Mouse (Mus musculus) testis, postnatal 10 days (tissue): ENCODE results near the gene Ipo7.
"Not testable (repeated sequence)": the region's sequence is repeated elsewhere in the genome, so short reads cannot be mapped to it uniquely, and the experiment has no call there.

Experiments
- DNase-seq: peaks from one replicate; pipeline ENCODE4 v3.0.0; 2021; ENCODE audit warnings: low spot score

Ipo7 gene

DNA sequence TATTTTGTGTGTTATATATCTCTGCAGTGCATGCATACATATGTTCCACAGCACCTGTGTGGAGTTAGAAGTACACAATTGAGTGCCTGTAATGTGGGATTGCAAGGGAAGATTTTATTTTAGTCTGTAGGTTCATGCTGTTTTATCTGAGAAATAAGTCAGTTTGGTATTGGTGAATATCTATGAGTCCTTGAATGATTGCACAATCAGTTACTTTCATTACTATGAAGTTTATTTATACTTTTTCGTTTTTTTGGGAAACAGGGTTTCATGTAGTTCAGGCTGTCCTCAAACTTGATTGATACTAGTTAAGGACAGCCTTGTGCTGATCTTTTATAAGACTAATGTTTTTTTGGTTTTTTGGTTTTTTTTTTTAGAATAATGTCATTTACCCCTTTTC is 5.5 kb downstream of the Ipo7 start:
- DNase-seq: no peak

DNA sequence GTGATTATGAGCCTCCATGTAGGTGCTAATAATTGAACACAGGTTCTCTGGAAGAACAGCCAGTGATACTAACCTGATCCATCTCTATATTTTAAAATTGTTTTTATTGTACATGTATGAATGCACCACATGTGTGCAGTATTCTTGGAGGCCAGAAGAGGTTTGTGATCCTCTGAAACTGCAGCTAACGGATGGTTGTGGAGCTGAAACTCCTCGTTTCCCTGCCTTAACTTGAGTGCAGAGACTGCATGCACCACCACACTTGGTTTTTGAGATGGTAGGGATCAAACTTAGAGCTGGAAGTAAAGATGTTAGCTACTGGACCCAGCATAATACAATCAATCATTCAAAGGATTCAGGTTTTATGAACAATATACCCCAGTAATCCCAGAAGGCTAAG is 8.5 kb downstream of the Ipo7 start:
- no peak for DNase-seq

DNA sequence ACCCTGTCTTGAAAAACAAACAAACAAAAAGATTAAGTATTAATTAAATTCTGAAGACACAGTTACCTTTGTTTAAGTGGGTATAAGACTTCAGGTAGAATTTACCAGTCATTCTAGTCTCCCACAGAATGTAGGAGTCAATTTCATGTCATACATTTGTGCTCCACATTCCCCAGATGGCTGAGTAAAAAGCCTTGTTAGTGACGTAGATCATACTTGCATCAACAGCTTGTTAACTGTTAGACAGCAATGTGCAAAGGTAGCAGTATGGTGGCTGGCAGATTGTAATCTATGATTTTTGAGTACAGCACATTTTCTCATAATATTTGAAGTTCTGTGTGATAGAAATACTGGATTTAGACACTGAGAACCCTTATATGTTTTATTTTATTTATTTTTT is 10.8 kb downstream of the Ipo7 start:
- DNase-seq: no peak

DNA sequence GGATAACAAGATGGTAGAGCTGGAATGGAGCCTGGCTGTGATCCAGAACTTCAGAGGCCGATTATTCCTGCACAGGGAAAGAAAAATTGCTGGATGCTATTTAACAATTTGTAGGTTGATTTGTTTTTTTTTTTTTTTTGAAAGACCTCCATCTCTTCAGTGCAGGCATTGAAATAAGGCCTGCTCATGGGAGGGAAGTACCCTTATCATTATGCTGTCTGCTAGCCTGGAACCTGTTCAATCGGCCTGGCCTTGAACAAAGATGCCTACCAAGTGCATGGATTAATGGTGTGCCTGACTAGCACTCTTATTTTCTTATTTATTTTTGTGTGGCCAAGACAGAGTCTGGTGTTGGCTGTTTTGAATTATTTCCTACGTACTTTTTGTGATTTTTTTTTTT is 12.3 kb downstream of the Ipo7 start:
- DNase-seq: no peak

DNA sequence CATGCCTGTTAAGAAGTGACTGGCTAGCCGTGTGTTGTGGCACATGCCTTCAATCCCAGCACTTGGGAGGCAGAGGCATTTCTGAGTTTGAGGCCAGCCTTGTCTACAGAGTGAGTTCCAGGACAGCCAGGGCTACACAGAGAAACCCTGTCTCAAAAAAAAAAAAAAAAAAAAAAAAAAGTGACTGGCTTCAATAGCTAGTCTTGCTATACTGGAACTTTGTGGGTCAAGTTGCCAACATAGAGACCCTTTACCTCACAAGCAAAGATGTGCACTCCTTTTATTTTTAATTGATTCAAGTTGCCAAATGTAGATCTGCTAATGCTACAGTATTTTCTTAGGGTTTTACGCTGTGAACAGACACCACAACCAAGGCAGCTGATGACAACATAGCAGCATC is 39.6 kb downstream of the Ipo7 start:
- DNase-seq: not testable (repeated sequence)

DNA sequence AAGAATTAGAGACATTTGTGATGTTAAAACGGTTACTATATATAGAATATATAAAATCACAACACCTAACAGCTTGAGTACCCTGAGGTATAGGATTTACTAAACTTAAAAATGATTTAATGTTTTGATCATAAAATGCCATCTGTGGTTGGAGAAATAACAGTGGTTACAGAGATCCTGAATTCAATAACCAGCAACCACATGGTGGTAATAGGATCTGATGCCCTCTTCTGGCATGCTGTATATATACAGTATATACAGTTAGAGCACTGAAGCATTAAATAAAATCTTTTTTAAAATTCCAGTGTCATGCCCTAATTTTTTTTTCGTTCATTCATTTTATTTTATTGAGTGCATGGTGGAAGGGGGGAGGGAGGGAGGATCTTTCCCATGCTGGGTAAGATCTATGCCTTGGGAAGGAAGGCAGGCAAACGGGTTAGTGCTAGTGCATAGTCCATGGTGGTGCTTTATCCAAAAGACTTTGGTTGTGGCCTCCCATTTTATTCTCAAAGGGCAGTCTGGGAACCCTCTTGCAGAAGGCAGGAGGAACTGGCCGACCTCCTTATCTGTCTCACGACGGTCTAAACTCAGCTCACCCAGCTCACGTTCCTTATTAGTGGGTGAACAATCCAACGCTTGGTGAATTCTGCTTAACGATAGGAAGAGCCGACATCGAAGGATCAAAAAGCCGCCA is 41.2 kb downstream of the Ipo7 start:
- DNase-seq: peak; percentile 57

DNA sequence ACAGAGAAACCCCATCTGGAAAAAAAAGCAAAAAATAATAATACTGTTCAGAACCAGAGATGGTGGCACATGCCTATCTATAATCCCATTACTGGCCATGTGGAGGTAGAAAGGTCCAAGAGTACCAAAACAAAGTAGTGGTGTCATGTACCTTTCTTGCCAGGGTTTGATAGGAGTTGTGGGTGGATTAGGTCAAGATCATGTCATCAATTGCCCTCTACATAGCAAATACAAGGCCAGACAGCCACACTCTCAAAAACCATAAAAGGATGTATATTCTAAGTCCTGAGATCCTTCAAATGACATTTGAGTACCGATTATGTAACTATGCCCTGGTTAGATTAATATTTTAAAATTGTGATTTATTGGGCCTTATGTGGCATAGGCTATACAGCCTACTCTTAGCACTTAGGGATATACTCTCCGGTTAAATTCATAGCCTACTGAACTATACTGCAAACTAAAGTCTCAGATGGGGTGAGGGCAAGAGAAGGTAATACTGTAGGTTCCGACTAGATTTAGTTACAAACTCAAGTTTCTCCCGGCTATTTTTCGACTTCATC is 42.1 kb downstream of the Ipo7 start:
- no peak for DNase-seq

DNA sequence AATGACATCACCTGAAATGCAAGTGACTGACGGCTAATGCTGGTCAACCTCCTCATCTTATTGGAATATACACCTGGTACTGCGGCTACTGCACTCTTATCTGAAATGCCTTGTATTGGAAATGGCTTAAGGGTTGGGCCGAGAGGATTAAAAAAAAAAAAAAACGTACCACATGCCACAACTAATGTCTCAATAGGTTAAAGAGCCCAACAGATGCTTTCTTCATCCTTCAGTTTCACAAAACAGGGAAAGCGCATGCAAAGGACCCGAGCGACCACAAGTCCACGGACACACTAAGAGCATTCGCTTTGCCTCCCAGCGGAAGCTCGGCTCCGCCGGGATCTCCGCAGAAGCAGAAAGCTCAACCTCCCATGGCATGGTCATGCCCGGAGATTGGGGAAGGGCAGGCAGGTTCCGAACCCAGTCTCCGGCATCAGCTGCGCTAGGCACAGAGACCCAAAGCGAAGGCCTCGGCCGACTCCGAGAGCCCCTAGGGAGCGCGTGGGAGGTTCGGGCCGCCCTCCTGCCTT is 42.7 kb downstream of the Ipo7 start:
- DNase-seq: no peak

DNA sequence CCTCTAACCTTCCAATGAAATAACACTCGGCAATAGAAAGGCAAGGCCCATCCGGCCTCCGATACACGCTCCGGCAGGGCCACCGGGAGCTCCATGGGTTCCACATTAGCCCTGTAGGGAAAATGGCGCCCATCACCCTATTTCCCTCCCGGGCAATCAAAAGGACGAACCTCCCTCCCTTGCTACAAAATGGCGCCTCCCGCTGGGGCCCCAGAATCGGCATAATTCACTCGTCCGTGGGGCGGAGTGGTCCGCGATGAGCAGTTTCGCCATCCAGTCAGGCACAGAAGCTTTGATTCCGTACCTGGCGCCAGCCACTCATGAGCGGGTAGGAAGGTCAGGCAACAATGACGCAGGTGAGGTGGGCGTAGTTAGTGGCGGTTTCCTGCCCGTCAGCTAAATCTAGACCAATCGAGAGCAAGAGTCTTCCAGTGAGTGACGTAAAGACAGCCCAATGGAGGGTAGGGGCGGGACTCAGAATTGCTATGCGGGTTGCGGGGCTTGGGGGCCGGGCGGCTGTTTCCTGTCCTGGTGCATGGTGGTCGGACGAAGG is 43.2 kb downstream of the Ipo7 start, which contains the start of gene Zfp143:
TSS of gene Zfp143 (plus strand) at position 19 of the 553 bp plus-strand sequence.
- DNase-seq: peak; percentile 100

DNA sequence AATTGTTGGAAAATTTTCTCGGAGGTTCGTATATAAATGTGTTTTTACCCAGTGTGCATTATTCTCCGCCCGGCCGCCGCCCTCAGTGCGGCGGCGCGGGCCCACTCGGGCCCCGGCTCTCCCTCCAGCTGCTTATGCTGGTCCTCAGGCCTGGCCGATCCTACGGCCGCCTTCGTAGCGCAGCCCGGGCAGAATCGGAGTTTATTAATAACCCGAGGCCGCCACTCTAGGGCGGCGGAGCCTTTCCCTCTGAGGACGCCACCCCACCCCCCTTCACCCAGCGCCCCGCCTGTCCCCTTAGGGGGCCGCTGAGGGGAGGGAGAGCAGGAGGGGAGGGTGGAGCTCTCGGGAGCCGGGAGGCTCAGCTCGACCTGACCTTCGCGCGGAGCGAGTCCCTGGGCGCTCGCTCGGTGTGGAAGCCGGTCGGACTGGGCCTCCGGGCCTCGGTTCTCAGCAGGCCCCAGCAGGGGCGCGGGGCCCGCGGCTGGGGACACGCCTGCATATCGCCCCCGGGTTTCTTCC is 43.7 kb downstream of the Ipo7 start:
- peak; percentile 92 for DNase-seq

DNA sequence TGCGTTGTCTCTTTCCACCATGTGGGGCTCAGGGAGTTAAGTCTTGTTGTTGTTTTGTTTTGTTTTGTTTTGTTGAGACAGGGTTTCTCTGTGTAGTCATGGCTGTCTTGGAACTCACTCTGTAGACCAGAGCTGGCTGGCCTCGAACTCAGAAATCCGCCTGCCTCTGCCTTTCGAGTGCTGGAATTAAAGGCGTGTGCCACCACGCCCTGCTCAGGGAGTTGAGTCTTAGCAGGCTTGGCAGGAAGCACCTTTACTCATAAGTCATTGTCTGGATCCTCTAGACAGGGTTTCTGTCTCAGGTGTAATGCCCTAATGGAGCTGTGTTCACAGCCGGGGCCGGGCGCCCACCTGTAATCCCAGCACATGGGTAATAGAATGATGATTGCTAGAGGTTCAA is 45.7 kb downstream of the Ipo7 start:
- no peak for DNase-seq

DNA sequence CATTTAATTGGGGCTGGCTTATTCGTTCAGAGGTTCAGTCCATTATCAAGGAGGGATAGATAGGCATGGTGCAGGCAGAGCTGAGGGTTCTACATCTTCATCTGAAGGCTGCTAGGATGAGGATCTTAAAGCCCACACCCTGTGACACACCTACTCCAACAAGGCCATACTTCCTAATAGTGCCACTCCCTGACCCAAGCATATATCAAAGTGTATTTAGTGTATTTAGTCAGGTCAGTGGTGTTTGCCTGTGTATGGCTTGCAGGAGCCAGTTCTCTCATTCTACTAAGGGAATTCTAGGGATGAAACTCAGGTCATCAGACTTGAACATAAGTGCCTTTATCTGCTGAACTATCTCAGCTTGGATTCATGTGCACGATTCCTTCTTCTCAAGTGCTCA is 51.0 kb downstream of the Ipo7 start:
- DNase-seq: no peak

DNA sequence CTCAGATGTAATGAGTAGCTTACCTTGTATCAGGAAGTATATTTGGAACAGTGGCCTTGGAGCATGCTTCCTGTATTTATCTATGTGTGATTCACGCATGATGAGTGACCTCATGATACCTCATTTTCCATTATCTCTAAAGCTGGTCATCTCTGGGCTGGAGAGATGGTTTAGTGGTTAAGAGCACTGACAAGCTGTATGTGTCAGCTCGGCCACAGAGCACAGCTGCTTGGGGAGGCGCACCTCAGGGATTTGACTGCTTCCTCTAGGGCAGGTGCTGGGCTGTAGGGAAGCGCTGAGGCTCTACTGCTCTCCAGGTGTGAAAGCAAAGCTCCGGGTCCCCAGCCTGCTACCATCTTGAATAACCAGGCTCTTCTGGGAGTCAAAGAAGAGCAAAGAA is 60.1 kb downstream of the Ipo7 start:
- no peak for DNase-seq

DNA sequence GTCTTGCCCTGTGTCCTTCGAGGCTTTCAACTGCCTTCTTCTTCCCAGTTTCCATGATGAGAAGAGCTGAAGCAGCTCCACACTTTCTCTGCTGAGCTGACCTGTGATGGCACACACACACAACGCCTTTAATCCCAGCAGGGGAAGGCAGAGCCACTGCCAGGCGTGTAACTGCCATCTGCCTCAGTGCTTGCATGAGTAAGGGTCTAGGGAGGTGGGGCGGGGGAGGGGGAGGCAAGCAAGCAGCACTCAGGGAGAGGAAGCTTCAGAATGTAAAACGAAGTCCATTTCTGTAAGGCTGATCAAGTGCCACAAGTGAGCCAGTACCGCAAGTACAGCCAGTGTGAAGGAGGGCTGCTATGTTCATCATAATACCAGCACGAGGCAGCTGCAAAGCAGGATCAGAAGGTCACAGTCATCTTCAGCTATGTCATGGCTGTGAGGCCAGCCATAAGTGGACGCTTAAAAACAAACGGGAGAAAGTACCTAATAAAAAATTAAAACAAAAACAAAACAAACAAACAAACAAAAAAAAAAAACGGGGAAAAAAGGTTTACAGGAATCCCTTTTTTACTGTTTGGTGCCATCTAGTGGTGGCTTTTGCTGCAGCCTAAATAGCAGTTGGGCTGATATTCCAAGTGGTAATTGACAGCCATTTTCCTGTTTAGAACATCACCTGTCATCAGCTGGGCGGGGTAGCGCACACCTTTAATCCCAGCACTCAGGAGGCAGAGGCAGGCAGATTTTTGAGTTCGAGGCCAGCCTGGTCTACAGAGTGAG is 65.5 kb downstream of the Ipo7 start:
- DNase-seq: peak; percentile 74

DNA sequence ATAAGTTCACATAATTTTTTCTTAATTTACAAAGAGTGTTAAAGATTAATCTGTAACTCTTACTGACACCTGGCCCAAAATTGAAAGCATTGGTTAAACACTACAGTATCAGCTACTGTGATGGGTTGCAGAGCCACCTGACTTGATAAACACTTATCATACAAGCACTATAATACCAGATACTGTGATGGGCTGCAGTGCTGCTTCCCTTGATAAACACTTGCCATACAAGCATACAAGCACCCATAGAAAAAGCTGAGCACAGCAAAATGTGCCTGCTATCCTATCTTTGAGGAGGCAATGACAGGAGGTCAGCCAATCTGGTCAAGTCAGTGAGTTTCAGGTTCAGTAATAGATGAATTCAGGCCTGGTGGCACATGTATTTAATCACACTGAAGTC is 67.1 kb downstream of the Ipo7 start:
- no peak for DNase-seq

DNA sequence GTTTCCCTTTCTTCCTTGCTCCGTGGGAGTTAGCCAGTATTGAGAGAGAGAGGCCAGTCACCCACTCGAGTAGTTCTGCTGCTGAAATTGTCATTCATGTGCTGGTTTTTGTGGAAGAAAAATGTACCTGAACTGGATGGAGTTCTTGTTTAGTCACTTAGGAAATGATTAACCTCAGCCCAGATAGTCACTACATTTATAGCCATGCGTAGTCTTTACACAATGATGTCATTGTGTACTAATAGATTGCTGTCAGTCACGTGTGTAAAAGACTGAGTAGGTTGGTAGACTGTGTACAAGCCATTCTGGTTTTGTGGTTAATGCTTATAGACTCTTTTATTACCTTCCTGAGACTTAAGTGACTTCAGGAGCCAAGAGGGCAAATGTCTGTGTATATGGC is 69.8 kb downstream of the Ipo7 start:
- no peak for DNase-seq

DNA sequence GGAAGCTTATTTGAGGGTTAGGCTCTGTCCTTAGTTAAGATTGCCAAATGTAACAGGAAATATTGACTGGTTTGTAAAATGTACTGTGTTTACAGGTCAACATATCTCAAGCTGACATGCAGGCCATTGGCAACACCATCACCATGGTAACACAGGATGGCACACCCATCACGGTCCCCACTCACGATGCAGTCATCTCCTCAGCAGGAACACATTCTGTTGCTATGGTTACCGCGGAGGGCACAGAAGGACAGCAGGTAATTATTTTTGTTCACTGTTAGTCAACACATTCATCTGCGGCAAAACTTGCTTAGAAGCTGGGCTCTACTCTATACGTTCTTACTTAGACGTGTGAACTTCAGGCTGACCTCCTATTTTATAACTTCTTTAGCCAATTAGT is 73.6 kb downstream of the Ipo7 start:
- DNase-seq: no peak

DNA sequence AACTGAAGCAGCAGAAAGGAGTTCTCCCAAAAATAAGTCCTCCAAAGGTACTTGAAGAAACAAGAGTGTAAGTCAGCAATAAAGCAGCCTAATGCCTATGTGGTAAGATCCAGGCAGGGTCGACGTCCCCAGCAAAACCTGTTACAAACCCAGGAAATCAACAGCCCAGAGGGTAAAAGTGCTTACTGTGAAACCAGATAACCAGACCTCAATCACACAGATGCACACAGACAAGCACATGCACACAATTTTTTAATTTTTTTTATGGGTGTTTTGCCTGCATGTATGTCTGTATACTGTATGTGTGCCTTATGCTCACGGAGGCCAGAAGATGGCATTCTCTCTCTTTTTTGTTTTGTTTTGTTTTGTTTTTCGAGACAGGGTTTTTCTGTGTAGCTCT is 78.3 kb downstream of the Ipo7 start:
- DNase-seq: no peak

DNA sequence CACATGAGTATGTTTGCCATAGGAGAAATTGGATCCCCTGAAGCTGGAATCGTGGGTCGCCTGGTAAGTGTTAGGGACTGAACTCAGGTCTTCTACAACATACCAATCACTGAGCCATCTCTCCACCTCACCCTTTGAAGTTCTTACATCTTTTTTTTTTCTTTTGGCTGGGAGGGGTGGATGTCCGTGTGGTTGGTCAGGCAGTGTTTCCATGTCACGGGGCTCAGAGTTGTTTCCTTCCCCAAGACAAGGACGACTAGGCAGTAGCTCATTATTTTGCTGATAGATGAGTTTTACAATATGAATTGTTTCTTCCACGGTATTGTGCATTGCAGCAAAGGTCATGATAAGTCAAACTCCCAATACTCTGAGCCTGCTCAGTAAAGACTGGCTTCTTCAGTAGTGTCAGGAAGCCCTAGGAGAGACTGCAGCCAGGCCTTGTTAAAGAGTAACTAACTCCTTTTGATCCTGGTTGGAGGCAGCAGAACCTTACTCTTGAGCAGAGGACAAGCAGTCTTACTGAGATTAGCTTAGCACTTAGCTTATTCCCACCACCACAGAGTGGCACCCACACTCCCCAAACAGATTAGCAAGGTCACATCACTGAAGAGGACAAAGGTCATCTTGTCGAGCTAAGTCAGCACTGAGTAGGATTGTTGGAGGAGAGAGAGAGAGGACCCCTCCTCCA is 79.2 kb downstream of the Ipo7 start:
- DNase-seq: no peak

DNA sequence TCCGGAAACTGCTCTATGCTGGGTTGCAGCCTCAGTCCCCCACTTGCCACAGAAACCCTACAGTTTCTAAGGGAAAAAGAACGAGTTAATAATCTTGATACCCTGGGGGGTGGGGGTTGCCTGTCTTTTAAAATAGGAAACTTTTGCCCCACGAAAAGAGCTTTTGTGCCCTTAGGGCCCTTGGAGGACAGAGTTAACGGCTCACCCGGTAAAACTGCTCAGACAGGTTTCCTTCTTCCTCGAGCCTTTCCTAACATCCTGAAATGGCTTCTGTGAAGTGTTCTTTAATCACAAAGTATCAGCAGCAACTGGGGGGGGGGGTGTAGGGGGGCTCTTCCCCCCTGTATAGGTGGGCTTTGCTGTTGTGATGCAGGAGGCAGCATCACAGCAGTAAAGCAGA is 82.8 kb downstream of the Ipo7 start:
- no peak for DNase-seq

DNA sequence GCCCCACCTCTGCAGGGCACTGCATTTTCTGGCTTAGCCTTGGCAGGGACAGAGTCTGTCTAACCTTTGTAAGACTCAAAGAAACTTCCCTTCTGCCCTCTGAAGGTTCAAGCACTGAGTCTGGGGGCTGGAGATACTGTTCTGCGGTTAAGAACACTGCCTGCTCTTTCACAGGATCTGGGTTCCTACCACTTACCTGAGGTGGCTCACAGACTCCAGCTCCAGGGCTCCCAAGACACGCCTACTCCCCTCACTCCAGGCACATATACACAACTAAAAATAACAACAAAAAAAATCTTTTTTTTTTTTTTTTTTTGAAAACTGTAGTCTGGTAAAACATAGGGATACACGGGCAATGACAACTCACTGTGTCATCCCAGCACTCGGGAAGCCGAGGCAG is 83.2 kb downstream of the Ipo7 start:
- no peak for DNase-seq

DNA sequence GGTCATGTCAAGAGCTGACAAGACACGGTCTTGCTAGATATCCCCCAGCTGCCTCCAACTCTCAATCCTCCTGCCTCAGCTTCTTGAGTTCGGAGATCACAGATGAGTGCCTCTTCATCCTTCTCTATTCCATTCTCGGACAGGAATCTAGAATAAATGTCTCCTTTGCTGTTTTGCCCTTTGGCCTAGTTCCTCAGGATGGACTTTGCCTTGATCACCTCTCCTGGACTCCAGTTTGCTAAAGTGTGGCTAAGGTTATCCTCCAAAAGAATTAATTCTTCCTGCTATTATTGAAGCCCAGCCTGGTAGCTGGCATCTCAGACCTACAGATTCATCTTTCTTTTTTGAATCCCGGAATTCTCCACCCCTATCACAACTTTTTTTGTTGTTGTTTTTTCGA is 87.0 kb downstream of the Ipo7 start:
- DNase-seq: no peak
